Mouse (Mus musculus) gastrocnemius, postnatal 4 days (tissue): ENCODE measurements around the gene Pnpla2. TPM values are rescaled to one million over a fixed set of nuclear protein-coding genes. Genes with fewer than 3 reads are reported as not detected.
A peak's percentile ranks its signal among the peaks of the same experiment; 100 is the strongest.

Source experiments
- DNase-seq, 2 experiments: peaks; one replicate each; pipeline ENCODE4 v3.0.0; 2021 to 2022; ENCODE audit warnings: low spot score in 2 of 2, mixed read lengths in 2 of 2
- total RNA-seq, 2 experiments: library from RNA; stranded (reverse); gene quantifications; 2 replicates each; pipeline ENCODE4 v1.2.3; 2021

Gene Pnpla2
- total RNA-seq, 2 experiments from 2014 or later, result 98.6 to 133 TPM

DNA sequence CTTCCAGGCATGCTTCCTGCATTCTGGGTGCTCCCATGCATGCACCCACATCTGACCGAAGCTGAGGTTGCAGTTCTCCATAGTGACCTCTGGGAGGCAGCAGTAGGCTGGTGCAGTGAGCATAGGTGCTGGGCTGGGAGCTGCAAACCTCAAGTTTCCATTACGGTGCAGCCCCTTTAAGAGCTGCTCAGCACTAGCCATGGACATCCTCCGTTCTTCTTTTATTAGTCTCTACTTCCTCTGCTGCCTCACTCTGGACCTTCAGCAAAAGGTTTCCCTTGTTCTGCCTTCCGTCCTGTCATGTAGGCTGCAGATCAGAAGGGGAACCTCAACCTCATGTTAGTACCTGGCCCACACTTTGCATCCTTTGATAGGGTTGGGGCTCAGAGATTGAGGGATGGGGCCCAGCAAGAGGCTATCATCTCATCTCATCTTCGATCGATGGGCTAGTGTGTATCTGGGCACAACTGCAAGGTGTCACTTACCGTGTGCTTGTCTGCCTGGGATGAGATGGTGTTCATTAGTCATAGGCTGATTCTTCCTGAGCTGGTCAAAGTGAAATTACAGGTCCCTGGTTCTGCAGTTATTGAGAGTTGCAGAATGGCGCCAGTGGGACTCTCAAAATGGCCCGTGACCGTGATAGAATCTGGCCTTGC, 26.0 kb downstream of the Pnpla2 start:
- DNase-seq, result peak in 1 of 2 experiments; percentile 57

DNA sequence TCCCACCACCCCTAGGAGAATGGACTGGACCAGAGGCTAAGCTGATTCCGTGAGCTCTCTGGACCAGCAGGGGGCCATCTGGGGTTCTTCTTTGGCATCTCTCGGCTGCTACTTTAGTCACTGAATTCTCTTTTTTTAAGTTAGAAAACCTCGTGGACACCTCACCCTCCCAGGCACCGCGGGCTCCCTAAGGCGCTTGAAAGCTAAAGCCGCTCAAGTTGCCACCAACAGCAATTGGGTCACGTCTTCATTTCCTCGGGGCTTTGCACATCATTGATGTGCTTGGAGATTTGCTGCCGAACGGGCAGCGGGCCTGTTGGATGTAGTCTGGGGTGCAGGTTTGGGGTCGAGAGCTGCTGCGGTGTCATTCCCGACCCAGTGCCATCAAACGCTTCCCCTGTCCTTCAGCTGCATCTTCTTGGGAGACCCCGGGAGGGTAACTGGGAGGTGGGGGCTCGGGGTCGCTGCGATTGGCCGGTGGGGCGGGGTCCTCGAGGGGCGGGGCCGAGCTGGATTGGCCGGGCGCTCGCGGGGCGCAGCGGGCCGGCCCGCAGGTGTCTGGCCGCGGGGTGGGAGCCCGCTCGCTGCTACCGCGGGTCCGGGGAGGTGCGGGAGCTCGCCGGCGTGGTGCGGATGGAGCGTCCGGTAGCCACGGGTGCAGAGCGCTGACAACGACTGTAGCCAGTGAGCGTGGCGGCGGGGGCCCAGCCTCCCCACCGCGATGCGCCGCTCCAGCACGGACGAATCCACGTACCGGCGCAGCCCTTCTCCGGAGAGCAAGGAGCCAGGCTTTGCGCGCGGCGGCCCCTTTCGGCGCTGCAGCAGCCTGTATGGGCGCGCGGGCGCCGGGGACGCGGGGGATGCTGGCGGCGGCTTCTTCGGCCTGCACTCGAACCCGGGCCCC, 26.8 kb downstream of the Pnpla2 start:
- peak in 1 of 2 experiments; percentile 54 for DNase-seq

DNA sequence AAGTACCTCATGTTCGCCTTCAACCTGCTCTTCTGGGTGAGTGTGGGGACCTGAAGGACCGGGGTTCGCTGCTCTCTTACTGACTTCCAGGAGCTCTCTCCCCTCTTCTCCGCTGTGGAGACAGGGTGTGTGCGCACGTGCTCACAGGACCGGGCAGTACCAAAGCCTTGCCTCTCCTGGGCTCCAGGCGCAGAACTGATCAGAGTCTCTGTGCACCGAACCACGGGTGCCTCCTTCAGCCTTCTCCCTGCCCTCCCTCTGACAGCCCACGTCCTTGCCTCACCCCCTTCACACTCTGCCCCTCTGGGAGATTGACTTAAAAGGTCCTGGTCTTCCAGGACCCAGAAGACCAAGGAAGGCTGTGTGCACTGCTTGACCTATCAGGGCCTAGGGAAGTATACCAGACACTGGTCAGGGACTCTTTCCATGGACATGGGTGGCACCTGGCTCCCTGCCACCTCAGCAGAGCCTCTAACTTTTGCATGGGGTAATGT, 27.6 kb downstream of the Pnpla2 start:
- no peak for DNase-seq

DNA sequence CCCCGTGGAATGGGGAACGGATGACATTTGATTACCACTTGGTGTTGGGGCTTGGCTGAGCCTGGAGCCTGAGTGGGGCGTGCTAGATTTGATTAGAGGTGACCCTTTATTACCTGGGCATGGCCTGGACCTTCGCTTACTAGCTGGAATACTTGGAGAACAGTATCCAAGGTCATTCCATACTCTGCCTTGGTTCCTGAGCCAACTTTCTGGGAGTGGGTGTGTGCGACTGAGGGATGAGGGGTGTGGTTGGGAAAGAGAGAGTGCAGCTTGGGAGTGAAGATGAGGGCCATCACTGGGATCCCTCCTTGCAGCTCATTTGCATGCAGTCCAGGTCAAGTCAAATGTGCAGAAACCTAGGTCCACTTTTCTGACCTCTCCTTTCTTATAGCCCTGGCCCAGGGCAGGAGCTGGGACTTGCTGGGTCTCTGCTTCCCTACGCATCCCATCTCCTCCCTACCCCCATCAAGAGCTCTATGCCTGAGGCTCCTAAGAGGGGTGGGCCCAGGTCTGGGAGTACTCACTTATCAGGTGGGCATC, 28.2 kb downstream of the Pnpla2 start:
- no peak for DNase-seq

DNA sequence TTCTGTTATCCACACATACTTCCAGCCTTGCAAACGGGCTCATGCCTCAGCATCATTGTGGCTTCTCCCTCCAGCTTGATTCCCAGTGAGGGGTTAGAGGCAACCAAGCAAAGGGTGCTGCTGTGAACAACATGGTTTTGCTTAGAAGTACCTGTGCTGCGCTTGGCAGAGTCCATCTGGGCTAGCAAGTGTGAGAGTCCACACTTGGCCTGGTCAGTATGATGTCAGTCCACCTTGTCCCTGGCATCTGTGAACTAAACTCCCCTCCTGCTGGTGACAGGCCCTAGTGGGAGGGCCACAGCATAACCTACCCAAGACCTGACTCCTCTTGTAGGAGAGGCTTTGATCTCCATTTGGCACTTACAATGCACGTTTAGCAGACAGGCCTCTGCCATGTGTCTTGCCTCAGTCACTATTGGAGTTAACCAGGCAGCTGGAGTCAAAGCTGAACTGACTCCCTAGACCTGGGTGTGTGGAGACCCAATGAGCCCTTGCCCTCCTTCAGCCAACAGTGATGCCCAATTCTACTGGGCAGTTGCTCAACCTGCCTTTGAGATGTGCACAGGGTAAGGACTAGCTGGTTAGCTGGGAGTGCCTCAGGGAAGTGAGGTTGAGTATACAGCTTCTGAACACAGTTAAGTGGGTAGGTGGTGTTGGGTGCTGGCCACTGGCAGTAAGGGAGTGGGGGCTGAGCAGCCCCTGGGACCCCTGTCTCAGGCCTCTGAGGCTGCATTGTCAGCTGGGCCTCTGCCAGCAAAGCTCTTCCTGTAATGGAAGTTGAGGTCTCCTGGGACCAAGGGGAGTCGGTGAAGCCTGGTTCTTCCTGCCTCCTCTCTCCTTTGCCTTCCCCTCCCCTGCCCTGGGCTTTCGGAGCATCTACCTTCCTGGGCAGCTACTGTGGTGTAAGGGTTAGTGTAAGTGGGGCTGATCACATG, 29.5 kb downstream of the Pnpla2 start:
- no peak for DNase-seq

DNA sequence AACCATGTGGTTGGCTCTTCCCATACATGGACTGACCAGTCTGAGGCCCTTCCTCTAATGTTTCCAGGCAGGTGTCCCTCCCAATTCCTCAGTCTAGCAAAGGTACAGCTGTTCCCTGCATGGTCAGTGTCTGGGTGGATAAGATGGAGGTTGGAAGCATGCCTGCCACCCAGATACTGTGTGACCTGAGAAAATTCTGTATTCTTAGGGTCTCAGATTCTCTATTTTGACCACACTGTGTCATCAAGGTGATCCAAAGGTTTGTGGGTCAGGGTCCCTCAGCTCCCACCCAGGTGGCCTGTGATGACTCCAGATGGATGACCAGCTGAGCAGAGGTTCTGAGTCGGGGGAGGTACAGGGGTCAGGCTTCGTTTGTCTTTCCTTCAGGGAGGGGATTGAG, 30.2 kb downstream of the Pnpla2 start:
- DNase-seq, result no peak

DNA sequence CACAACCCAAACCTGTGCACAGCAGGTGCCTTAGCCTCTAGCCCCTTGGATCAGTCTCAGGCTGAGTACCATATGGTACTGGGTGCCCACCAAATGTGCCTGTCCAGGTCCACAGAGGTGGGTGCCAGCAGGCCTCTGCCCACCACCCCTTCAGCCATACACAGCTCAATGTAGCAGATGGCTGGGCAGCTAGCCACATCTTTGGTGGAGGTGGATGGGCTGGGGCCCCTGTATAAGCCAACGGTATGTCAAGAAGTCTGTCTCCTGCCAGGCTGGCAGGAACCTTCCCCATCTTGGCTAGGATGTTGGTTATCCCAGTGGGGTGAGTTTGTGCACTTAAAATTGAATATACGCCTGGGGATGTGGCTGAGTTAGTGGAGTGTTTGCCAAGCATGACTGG, 30.6 kb downstream of the Pnpla2 start:
- DNase-seq, result no peak

DNA sequence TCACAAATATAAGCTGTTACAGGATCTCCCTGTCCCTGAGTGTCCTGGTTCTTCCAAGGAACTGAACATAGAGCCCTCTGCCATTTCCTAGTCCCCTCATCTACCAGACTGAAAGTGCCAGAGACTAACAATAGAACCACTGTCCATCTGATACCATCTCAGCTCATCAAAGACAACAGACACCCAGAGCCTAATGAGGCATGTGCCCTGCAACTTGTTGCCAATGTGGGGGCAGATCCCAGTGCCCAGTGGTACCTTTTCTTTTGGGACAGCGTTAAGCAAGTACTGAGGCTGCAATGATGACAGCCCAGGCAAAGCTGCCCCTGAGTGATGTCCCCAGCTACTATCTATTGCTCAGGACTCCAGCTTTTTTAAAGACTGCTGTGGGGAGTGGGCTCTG, 31.2 kb downstream of the Pnpla2 start:
- DNase-seq, result no peak

DNA sequence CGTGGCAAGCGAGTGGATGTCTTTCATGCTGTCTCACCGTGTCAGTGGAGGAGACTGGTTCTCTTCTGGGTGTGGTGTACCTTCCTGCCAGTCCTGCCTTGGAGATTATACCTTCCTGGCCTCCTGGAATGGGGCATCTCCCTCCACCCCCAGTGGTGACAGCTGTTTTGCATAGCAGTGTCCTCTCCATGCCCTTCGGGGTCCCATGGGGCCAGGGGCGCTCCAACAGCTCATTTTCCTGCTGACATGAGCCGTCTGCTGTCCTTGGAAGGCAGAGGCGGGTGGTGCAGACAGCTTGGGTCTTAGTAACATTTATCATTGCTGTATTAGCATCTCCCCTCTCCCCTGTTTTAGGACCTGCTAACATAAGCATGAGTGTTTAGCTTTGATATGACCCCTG, 32.1 kb downstream of the Pnpla2 start:
- DNase-seq, result no peak

DNA sequence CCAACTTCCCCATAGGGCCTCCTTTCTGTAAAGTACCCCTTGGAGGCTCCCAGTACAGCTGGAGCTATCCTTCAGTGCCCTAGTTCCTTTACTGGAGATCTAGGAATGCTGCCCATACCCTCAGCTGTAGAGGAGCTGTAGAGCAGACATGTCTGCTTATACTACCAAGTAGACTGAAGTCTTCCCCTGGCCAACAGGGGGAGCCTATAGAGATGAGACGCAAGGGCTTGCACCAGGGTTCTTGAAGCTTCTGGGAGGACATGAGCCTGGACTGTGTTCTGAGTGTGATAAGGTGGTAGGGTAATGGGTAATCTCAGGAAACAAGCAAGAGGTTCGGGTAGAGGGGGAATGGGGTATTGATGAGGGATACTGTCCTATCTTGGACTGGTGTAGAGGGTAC, 36.2 kb downstream of the Pnpla2 start:
- DNase-seq, result no peak

DNA sequence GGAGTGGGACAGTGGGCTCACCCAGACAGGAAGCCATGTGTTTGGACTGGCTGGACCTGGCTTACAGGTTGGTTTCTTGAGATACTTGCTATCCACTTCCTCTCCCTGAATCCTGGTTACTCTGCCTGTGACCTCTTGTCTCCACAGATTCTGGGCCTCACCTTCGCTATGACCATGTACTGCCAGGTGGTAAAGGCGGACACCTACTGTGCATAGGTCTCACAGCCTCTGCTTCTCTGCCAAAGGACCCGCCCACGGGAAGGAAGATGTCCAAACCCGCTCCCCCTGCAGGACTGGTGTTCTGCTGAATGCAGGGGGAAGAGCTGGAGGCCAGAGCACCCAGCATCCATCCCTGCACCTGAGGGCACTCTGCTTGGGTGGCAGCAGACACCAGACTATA, 37.7 kb downstream of the Pnpla2 start:
- DNase-seq, result no peak

DNA sequence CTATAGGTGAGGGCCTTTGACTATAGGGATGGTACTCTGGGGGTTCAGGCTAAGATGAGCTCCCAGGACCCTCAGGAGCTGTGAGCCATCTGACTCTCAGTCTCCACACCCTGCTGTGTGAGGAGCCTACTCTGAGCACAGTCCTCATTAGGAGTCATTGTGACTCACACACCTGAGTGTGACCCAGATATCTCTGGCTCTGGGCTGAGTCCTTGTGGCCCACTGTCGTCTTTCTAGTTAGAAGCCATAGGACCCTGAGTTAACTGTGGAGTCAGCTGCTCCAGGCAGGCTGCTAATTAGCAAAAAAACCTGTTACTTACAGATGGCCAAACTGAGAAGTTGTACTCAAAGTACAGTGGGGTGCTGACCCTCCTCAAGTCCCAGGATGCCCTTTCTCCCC, 38.7 kb downstream of the Pnpla2 start:
- DNase-seq, result no peak

DNA sequence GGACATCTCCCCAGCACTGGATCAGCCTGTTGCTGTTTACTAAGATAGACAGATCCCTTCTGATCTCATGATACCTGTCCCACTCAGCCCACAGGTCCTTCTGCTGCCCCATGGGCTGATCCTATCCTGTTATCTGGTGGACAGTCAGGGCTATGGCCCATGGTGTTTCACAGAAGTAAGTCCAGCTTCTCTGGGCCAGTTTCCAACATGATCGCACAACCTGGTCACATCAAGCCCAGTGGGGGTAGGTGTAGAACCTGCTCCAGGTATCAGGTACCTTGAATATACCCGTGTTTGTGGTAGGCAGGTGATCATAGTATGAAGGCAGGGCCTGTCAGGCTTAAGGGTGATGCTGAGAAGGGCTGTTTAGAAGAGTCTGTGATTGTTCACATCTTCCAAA, 40.4 kb downstream of the Pnpla2 start:
- no peak for DNase-seq

DNA sequence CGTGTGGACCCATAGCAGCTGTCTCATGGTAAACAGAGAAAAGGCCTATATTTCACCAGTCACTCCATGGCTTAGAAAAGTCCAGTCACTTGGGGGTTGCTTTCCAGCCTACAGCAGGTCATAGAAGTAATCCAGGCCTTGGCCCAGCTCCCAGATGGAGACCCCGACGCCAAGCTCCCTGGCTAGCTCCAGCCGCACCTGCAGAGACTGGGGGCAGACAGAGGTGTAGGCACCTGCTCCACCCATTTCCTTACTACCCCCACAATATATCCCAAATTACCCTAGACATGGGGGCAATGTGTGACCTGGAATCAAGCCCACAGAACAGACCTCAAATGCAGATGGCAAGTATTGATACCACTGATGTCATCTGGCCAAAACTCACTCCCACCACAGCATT, 40.9 kb downstream of the Pnpla2 start:
- DNase-seq, result no peak

DNA sequence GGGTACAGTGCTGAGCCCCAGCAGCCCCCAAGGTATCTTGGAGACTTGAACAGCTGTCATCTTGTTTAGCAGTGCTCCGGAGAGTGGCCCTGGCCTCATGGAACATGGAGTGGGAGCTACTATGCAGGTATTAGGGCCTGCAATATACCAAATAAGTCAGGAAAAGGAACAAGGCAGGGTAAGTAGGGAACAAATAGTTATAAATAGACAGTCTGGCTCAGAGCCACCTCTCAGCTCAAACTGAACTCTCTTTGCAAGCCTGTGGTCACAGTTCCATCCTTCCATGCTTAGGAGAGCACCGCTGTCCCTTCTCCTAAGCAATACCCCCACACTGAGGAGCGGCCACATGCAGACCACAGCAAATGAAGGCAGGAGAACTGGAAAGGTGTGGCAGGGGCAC, 42.6 kb downstream of the Pnpla2 start:
- no peak for DNase-seq

DNA sequence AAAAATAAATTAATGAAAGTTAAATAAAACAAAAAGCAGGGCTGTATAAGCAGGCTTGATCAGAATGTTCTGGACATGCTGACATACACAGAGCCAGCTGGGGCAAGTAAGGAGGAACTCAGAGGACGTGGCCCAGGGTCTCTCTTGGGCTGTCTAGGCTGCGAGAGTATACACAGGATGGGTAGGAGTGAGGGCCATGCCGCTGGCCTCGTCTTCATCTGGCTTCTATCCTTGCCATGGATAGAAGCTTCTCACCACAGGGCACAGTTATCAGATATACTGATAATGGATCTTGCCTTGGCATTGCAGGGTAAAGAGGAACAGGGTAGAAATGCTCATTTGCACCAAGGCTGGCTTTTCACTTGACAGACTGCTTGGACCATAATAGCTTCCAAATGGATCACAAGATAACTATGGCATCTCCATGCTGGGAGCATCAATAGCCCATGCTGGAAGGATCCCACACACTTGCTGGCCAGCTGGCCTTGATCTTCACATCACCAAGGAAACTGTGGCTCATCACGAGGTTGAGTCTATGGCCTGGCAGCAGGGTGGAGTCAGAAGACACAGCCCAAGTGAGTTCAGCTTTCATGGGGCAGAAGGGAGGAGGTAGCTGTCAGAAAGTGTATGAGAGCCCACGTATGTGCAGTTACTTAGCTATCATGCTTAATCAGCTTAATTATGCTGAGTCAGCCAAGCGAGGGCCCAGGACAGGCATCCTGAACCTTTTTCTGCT, 47.0 kb downstream of the Pnpla2 start:
- DNase-seq, result no peak

DNA sequence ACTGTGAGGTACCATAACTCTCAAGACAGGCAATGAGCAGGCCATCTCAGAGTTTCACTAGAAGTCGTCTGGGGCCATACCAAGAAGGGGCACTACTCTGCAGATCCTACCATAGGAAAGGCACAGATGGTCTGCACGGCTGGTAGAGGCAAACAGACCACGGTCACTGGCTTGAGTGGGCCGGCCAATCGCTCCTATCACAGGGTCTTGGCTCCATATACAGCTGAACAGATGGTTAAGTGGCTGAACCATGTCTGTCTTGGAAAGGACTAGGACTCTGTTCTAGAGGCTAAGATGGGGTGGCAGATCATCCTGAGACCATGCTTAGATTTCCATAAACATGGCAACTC, 47.5 kb downstream of the Pnpla2 start:
- DNase-seq, result no peak

DNA sequence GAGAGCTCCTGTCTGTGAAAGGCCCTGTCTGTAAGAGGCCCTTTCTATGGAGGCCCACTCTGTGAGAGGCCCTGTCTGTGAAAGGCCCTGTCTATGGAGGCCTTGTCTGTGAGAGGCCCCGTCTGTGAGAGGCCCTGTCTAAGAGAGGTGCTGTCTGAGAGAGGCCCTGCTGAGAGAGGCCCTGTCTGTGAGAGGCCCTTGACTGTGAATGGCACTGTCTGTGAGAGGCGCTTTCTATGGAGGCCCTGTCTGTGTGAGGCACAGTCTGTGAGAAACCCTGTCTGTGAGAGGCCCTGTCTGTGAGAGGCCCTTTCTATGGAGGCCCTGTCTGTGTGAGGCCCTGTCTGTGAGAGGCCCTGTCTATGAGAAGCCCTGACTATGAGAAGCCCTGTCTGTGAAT, 51.3 kb downstream of the Pnpla2 start:
- no peak for DNase-seq

DNA sequence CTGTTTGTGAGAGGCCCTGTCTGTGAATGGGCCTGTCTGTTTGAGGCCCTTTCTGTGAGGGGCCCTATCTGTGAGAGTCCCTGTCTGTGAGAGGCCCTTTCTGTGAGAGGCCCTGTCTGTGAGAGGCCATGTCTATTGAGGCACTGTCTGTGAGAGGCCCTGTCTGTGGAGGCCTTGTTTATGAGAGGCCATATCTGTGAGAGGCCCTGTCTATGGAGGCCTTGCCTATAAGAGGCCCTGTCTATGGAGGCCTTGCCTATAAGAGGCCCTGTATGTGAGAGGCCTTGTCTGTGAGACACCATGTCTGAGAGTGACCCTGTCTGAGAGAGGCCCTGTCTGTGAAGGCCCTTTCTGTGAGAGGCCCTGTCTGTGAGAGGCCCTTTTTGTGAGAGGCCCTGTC, 53.2 kb downstream of the Pnpla2 start:
- no peak for DNase-seq

DNA sequence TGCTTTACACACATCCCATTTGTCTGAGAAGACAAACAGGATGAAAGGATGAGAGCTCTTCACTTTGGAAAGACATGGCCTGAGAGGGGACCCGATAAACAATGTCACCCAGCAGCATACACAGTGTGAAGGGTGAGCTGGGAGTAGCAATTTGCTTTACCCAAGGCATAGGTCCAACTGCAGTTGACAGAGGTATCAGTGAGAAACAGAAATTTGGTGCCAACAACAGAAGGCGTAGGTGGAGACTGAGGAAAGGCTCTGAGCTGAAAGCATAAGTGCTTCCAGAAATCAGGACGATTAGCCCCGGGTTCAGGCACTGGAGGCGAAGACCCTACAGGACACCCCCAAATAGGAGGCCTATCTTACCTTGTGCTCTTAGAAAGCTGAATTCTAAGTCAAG, 55.2 kb downstream of the Pnpla2 start:
- DNase-seq, result no peak
